Mouse (Mus musculus) brown adipose tissue, adult 24 weeks (tissue): Measurements from ENCODE around the gene Gm49352. TPM values are rescaled to one million over a fixed set of nuclear protein-coding genes. Genes with fewer than 3 reads are reported as not detected.
"Not testable (repeated sequence)": the region's sequence is repeated elsewhere in the genome, so short reads cannot be mapped to it uniquely, and the experiment has no call there.

Experiments used
- H3K27ac ChIP-seq: fragments of 200-500 bp; replicated peaks from 2 replicates; pipeline ENCODE4 v1.5.1; 2012; ENCODE audit warnings: low read depth, mild to moderate bottlenecking, low read length
- H3K4me1 ChIP-seq: fragments of 200-500 bp; 2 replicates; pipeline ENCODE4 v1.6.1; 2012; ENCODE audit warnings: low read length, mixed read lengths; ENCODE audit not compliant: control insufficient read depth, insufficient read depth, insufficient read length
- H3K4me3 ChIP-seq: fragments of 200-500 bp; 2 replicates; pipeline ENCODE4 v1.5.1; 2012; ENCODE audit warnings: low read depth, mild to moderate bottlenecking, low read length, moderate library complexity; ENCODE audit not compliant: insufficient read depth
- polyA plus RNA-seq: library from polyadenylated mRNA; stranded (reverse); fragments of >200 nt; gene quantifications from 2 replicates; pipeline ENCODE4 v1.2.4, GENCODE M21; 2012; ENCODE audit not compliant: missing spikeins, insufficient read depth, insufficient read length

Gm49352 gene
- polyA plus RNA-seq = not detected in 2 replicates

- H3K4me1 ChIP-seq, H3K27ac ChIP-seq, H3K4me3 ChIP-seq: not testable (repeated sequence)
Observed at GRCm38 (mm10) chr13:61568074-61568473, at the start of gene Gm49352. TSS of gene Gm49352 (minus strand) at chr13:61568174.

GRCm38 (mm10) chr13:61570027-61570426 lies 2.1 kb upstream of the Gm49352 start, which contains the start of gene Cts3:
TSS of gene Cts3 (minus strand) at chr13:61570127.
- Histone ChIP-seq H3K4me1 (no peaks in the 10 kb centered on the region), H3K27ac (no peak within 1 kb of the TSS), H3K4me3 (no peak within 1 kb of the TSS)

GRCm38 (mm10) chr13:61541631-61542030 lies 26.3 kb downstream of the Gm49352 start, which contains the start of gene Ctsm:
TSS of gene Ctsm (minus strand) at chr13:61541839.
- Histone ChIP-seq H3K4me3 (no peak within 1 kb of the TSS), H3K4me1 (no peaks in the 10 kb centered on the region), H3K27ac (no peak within 1 kb of the TSS)

Other genes with a start within 250 kb of the Gm49352 start
- gene Cts7, start 210.0 kb downstream of the Gm49352 start, polyA plus RNA-seq = not detected in 2 replicates
- not detected in 2 replicates for gene Ctsm, start 26.3 kb downstream of the Gm49352 start, polyA plus RNA-seq
- not detected in 2 replicates for gene Cts3, start 2.0 kb upstream of the Gm49352 start, polyA plus RNA-seq